Mouse (Mus musculus): ENCODE measurements around the gene Prkag2.

Gene Prkag2

DNA sequence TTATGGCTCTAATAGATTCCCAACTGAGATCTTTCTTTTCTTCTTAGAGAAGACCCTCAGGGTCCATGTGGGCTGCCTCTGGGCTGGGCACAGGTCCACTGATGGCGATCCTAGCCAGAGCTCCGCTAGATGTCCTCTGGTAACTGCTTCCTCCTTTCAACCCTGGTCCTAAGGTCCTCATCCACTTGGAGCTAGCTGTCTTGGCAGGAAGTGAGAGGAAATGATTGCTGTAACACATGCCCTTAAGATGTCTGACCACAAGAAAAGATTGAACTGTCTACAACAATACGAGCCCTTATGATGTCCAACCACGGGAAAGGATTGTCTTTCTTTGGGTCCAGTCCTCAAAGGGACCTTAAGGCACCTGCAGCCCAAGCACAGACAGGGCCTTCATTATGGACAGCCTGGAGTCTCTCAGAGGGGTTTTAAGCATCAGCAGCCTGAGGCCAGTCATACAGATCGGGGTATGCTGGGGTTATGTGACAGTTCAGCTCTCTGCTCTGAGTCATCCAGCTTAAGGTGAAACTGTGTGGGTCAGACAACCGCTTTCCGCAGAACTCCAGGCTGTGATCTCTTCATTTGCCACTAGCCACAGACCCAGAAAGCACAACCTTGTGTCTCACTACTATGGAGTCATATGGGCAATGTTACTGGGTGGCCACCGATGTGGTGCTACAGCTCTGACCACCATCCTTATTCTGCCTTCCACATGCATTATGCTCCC lies 129.7 kb downstream of the Prkag2 start:
- DNase-seq (ENCODE audit: low read depth in 2 of 2, low spot score in 2 of 2), result no peak

DNA sequence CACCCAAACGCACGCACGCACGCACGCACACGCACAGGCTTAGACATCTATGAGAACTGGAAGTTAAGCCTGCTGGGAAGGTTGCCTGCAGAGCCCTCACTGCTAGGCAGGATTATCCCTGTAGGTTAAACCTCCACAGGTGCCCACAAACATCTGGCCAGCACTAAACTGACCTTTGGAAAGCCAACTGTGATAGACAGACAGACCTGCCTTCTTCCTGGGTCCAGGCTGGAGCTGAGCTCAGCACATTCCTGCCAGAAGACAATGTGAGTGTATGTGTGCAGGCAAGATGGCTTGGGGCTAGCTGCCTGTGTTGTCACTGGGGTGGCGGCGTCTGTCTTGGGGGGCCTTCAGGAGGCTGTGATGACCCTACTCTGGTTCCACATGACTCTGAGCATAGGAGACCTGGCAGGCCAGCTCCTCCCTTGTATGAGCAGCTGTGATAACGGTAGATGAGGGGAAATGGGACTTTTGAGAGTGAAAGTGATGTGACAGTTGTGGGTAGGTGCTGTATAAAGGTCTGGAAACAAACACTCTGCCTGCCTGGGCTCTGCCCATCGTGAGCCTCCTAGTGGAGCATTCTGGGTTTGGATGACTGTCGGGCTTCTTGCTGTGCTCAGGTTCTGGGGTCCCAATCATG lies 131.1 kb downstream of the Prkag2 start:
- no peak for DNase-seq (ENCODE audit: low read depth in 2 of 2, low spot score in 2 of 2)

DNA sequence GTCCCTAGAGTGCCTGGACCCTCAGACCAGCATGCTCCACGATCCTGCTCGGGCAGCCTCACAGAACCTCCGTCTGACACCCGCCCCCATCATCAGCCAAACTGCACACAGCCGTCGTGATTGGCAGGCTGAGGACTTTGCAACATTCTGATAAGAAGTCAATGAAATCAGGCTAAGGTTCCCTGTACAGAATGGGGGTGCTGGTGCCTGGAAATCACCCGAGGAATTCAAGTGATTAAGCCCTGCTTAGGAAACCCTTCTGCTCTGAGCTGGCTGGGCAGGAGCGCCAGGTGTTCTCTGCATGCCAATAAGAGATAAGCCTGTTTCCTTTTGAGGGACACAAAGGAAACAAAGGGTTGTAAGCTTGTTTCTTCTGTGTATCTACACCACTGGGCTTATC lies 131.7 kb downstream of the Prkag2 start:
- DNase-seq (ENCODE audit: low read depth in 2 of 2, low spot score in 2 of 2), result no peak

DNA sequence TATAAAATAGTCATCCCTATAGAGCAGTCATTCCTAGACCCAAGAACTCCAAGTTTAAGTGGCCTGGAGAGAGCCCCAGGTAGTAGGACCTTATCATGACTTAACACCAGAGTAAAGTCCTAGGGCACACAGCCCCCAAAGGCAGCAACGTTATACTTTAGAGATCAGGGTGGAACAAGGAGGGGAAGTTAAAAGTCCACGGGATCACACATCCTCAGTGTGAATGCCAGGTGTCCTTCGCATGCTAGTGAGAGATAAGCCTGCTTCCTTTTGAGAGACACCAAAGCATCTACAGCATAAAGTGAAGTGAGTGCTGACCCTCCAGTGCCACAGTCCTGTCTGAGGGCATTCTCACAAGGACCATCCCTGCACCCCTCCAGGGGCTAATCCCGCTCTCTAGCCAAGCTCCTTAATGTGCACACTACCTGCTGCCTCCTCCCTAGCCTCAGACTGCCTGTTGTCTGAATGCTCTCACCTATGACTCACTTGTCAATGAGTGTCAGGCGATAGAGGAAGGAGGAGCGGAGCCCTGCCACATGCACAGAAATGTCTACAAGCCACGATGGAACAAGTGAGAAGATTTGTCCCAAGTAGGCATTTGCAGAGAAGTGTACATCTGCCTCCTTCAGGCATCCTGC lies 132.4 kb downstream of the Prkag2 start:
- no peak for DNase-seq (ENCODE audit: low read depth in 2 of 2, low spot score in 2 of 2)

DNA sequence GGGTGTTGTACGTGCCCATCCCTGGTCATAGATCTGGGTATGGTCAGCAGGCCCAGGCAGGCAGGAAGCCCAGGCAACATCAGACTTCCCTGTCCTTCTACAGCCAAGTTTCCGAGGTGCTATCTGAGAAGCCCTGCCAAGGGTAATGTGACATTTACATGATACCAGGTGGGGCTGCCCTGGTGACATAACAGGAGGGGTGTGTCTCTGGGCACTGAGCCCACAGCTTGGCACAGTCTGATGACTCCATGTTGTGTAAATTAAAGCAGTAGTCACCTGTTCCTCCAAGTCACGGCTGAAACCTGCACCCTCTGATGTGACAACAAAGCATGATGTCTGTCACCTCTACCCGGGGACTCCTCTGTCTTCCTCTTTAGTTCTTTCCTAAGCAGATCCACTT lies 136.7 kb downstream of the Prkag2 start:
- DNase-seq (ENCODE audit: low read depth in 2 of 2, low spot score in 2 of 2), result no peak

DNA sequence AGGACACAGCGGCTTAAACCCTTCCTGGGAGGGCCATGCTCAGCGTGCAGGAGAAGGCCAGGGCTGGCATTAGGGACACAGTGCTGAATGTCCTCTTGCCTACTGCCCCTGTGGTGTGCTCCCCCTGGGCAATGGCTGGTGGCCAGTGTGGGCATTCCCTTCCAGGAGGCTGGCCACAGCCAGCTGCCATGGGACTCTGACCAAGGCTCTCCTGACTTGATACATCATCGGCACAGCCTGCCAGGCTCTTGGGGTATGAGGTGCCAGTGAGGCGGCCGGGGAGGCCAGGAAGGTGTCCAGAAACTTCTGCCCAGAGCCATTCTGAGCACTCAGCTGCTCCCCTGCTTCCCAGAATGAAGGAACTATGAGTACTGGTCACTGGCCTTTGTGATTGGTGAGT lies 139.7 kb downstream of the Prkag2 start:
- no peak for DNase-seq (ENCODE audit: low read depth in 2 of 2, low spot score in 2 of 2)

DNA sequence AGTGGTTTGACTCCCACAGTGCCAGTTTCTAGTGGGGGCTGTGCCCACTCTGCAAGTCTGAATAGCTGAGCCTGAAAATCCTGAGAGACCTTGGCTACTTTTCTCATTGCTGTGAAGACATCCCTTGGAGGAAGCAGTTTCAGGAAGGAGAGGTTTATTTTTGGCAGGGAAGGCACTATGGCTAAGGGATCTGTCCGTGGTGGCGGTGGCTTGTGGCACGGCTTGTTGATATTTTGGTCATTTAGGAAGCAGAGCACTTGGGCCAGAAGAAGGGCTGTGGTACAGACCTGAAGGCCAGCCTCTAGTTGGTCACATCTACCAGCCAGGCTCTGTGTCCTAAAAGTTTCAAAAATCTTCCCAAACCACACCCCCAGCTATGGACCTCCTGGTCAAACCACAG lies 140.7 kb downstream of the Prkag2 start:
- DNase-seq (ENCODE audit: low read depth in 2 of 2, low spot score in 2 of 2), result no peak

DNA sequence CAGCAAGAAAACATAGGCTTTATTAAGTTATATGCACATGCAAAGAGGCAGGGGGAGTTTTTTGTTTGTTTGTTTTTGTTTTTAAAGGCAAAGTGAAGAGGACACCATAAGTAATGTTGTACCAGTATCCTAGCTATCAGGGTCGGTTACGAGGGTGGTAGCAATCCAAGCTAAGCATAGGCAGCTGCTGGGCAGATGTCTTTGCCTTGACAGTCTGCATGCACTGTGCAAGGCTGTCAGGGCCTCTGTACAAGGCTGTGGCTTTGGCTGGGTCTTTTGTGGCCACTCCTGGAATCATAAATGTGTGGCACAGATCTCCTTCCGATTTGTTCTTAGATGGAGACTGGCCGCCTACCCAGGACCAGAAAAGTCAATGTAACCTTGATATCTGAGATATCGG lies 141.8 kb downstream of the Prkag2 start:
- no peak for DNase-seq (ENCODE audit: low read depth in 2 of 2, low spot score in 2 of 2)

DNA sequence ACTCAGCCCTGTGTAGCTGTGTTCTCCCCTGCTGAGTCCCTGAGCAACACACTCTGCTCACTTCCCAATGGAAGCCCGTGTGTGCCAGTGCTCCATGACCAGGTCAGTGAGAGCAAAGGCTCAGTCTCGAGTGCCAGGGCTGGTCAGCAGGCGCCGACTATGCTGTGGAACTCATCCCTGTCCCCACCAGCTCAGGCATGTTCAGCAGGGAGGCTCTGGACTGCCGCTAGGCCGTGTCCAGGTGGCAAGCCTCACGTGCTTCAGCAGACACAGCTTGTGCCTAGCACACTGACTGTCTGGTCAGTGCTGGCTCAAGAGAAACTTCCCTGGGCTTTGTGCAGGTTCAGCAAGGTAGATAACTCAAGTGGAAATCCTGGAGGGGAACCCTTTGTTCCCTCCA lies 143.6 kb downstream of the Prkag2 start:
- DNase-seq (ENCODE audit: low read depth in 2 of 2, low spot score in 2 of 2), result no peak

DNA sequence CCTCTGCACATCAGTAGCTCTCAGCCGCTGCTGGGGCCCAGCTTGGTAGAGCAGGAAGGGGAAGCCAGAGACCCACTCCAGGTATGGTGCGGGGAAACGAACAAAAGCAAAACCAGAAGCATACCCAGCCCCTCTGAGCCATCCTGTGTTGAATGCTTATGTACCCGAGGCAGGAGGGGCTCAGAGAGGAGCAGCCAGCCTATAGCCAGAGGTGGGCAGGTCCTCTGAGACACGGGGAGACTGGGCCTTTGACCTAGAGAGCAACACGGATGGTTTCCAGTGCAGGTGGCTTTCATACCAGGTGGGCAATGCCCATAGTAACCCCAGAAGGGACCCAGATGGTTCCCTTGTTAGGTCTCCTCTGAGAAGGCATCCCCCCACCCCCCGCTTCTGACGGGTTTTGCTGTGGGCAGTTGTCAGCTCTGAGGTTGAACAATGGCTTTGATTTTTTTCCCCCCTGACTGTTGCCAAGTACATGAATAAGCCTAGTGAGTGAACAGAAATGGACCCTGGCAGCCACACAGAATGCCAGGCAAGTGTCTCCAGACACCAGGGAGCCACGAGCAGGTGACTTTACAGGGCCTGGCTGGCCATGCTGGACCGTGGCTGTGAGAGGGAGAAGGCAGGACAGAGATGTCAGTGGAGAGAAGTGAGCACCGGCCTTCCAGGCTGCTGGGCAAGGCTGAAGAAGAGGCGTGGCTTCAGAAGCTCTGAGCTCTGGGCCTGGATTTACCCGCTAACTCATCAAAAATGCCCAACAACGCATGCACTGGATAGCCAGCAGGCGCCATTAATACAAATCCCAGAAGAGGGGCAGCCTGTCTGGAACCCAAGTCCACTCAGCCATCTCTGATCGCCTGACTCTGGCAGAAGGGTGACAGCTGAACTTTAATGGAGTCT lies 147.3 kb downstream of the Prkag2 start:
- no peak for DNase-seq (ENCODE audit: low read depth in 2 of 2, low spot score in 2 of 2)

DNA sequence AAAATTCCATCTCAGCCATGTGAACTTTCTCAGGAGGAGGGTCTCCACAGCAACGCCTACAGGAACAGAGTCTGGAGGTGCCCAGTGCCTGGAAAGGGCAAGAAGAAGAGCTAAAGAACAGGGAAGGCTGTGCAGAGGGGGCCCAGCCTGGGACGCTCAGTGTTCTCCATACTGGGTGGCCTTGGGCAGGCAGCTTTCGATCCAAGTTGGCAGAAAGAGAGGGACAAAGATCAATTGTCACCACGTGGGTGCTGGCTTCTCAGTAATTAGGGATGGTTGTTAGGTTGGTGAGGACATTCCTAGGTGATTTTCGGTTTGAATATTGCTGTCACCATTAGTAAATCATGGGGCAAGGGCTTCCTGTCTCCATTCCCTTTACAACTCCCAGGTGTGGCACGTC lies 148.2 kb downstream of the Prkag2 start:
- DNase-seq (ENCODE audit: low read depth in 2 of 2, low spot score in 2 of 2), result no peak

DNA sequence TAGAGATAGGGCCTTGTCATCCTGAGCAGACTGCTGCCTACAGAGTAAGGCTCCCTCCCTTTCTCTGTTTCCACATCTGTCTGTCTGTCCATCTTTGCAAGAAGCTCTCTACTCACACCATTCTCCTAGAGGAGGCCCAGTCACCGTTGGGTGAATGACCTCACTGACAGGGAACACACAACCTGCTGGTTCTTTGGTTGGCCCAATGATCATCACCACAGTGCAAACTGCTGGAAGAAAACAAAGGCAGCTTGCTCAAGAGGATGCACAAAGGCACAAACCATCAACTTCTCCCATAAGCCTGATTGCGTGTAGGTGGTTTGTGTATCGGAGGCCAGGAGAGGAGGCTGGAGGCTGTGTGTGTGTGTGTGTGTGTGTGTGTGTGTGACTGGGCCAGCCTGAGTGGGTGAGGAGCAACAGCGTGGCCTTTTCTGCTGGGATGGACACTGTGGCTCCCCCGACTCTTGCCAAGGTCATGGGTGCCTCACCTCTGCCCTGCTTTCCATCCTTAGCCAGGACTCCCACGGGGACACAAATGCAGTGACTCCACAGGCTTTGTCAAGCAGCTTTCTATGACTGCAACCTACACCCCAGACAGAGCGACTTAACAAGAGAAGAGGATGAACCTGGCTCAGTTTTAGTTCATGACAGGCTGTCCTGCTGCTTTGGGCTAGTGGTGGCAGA lies 149.4 kb downstream of the Prkag2 start:
- no peak for DNase-seq (ENCODE audit: low read depth in 2 of 2, low spot score in 2 of 2)

DNA sequence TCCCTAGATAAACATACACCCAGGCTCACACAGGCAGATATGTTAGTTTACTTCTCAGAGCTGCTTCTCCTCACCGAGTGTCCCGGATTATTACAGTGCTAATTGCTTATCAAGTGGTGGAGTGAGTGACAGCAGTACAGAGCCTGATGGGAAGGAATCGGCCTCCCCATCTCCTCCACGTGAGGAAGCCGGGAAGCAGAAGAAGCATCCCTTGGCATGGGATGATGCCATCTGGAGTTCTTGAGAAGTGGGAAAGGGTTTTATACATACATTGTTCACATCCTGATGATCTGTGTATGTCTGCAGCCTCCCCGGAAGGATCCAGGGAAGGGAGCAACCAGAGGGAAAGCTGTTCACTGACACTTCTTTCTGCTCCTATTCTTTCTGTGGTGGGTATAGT lies 150.4 kb downstream of the Prkag2 start:
- DNase-seq (ENCODE audit: low read depth in 2 of 2, low spot score in 2 of 2), result no peak

DNA sequence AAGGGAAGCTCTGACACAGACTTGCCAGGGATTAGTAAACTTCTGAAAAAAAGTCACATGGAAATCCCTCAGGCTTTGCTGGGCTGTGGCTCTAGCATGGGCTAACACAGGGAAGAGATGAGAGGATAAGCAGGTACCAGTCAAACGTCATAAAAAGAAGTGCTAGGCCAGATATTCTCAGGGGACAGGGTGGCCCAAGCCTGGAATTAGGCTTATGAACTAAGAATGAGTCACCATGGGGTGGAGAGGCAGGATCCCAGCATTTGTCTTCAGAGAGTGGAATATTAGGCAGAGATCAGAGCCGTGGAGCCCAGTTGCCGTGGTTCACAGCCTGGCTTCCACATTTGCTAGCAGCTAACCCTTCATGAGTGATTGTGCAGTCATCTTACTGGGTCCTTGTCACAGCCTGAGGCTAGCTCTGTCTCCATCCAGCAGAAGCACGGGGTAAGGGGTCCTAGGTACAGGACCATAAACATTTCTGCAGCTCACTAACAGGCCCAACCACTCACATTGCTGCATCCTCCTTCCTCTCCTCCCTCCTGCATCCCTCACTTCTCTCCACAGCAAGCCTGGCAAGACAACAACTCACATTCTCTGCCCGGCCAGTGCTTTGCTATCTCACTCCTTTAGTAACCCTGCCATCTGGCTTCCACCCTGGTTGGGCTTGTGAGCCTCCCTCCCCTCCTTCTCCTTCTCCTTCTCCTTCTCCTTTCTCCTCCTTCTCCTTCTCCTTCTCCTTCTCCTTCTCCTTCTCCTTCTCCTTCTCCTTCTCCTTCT lies 162.2 kb downstream of the Prkag2 start:
- DNase-seq (ENCODE audit: low read depth in 2 of 2, low spot score in 2 of 2), result no peak

DNA sequence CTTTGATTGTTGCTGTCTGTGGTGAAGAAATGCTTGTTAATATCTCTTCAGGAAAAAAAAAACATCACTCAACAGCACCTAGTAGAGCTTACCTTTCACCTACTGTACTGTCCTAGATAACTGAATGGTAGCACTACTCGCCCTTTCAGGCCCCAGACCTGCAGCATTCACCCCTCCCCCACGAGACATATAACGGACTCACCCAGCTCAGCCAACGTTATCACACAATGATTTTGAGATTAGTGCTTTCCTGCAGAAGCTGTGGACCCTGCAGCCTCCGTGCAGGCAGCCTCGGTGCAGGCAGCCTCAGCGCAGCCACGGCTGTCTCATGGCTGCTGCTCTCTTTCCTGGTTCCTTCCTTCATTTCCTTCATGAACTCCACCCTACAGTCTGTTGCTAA lies 164.0 kb downstream of the Prkag2 start:
- no peak for DNase-seq (ENCODE audit: low read depth in 2 of 2, low spot score in 2 of 2)

DNA sequence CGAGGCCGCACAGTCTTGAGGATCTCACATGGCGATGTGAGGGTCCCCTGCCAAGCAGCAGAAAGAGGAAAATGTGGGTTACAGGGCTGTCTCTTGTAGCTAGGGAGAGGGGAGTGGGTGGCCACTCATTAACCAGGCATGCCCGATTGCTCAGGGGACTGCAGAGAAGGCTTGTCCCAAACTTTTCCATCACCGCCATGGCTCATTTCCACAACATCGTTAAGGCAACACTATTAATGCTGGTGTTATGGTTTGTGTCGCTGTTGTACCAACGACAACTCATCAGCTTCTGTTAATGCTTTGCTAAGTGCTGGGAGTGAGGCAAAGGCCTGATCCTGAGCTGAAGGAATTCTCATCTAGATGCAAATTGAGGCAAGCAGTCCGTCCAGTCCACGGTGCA lies 165.0 kb downstream of the Prkag2 start:
- DNase-seq (ENCODE audit: low read depth in 2 of 2, low spot score in 2 of 2), result no peak

DNA sequence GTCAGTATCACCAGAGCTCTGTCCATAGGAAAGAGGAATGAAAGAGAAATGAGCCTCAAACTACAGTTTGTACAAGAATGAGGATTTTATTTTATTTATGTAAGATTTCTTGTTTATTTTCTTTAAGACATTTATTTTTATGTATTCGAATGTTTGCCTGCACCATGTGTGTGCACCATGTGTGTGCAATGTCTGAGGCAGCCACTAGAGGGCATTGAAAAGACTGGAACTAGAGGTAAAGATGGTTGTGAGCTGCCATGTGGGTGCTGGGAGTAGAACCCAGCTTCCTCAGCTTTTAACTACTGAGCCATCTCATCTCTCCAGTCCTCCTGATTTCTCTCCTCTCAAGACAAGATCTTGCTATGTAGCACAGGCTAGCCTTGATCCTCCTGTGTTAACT lies 166.7 kb downstream of the Prkag2 start:
- DNase-seq (ENCODE audit: low read depth in 2 of 2, low spot score in 2 of 2), result no peak

DNA sequence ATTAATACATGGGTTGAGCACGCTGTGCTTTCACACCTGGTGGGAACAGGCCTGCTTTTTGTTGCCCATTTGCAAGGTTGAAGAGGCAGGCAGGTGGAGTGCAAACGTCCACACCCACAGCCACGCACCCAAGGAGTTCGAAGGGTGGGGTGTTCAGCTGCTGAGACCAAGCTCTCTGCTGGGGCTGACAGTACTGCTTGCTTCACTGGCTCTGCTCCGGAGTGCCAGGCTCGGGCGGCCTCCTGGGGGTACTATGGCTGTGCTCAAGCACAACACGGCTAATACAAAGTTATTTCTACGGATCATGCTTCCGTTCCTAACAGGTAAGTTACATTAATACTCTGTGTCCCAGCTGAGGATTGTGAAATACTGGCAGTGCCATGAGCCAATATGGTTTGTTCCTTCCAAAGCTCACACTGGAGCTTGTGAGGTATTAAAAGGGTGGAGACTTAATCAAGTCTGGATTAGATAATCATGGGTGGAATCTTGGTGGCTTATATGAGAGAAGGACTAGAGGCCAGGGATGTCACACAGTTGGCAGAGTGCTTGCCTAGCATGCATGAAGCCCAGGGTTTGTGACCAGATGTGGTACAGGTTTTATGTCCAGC lies 168.8 kb downstream of the Prkag2 start:
- no peak for DNase-seq (ENCODE audit: low read depth in 2 of 2, low spot score in 2 of 2)

DNA sequence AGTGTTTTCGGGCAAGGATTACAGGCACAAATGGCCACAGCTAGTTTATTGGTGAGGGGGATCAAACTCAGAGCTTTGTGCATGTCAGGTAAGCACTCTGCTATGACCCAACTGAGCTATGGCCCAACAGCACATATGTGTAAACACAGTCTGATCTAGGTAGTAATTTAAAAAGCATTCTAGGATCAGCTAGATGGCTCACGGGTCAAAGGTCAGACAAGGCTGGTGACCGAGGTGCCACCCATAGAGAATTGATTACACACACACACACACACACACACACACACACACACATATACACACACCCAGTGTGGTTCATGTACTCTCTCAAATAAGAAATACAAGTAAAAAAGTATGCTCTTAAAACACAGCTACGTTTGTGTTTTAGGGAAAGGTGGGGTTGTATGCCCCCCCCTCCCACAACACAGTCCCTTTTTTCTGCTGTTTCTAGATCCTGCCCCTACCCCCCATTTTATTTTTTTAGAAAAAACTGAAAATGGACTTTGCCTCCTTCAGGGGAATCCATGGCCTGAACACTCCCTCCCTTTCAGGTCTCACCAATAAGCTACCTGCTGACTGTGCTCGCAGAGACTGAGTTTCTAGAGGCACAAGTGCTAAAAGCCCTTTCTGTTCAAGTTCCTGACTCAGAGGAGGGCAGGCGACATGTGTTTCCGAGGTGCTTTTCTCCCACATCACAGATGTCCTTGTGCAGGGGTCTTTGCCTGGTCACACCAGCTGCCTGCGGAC lies 169.4 kb downstream of the Prkag2 start:
- no peak for DNase-seq (ENCODE audit: low read depth in 2 of 2, low spot score in 2 of 2)

All from CD8-positive naive resting alpha-beta T cell, adult 2 months (primary cell).